Mouse (Mus musculus) limb, embryonic 10.5 days (tissue): ENCODE measurements around the gene Pla2g2e. TPM values are rescaled to one million over a fixed set of nuclear protein-coding genes. Genes with fewer than 3 reads are reported as not detected.
A peak's percentile ranks its signal among the peaks of the same experiment; 100 is the strongest.

Source experiments
- DNase-seq: peaks from one replicate; pipeline ENCODE4 v3.0.0-alpha.2; 2017; ENCODE audit warnings: low spot score
- H3K27ac ChIP-seq: fragments of 300-500 bp; sonication (generic); 2 replicates; pipeline ENCODE4 v1.5.1; 2016; ENCODE audit warnings: mild to moderate bottlenecking
- H3K27me3 ChIP-seq: fragments of 300-500 bp; sonication (generic); 2 replicates; pipeline ENCODE4 v1.6.1; 2016; ENCODE audit warnings: low read depth, mild to moderate bottlenecking; ENCODE audit not compliant: poor library complexity, severe bottlenecking
- H3K36me3 ChIP-seq: fragments of 300-500 bp; sonication (generic); 2 replicates; pipeline ENCODE4 v1.6.1; 2016; ENCODE audit warnings: mild to moderate bottlenecking, moderate library complexity
- H3K4me1 ChIP-seq: fragments of 300-500 bp; sonication (generic); 2 replicates; pipeline ENCODE4 v1.6.1; 2016
- H3K4me3 ChIP-seq: fragments of 300-500 bp; sonication (generic); 2 replicates; pipeline ENCODE4 v1.5.1; 2016; ENCODE audit warnings: mild to moderate bottlenecking, moderate library complexity
- H3K9me3 ChIP-seq: fragments of 300-500 bp; sonication (generic); replicated peaks from 2 replicates; pipeline ENCODE4 v1.6.1; 2016; ENCODE audit warnings: mild to moderate bottlenecking
- WGBS: fragments of 180-500 bp; shearing (Covaris S2); methylation state at CpG from one replicate; pipeline ENCODE4 v1.1.7; 2016; 5-methylcytosine and 5-hydroxymethylcytosine counted together
- polyA plus RNA-seq: library from polyadenylated mRNA; unstranded; fragments of >200 nt; fragmentation: Nextera tagmentation; extraction: Ambion mirVana; gene quantifications from 2 replicates; pipeline ENCODE4 v1.2.1, GENCODE M21; 2016

Gene Pla2g2e
- 0.20 TPM in 1 of 2 replicates, not detected in the other for polyA plus RNA-seq

DNA sequence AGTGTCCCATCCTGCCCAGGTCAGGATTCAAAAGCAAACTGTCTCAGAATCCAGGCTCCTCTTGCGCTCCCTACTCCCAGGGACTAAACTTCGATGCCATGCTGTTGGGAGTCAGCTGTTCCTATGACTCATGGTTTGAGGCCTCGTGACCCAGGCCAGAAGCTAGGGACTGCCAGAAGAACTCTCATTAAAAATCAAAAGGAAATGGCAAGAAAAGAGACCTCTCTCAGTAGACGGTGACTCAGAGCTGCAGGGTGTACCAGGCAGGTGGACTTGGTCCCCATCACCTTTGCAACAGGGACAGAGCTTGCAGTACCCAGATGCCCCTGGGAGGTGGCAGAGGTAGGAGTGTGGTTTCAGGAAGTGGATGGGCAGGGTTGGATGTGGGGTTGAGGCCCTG, at the start of gene Pla2g2e:
Pla2g2e (plus strand) TSS at position 212 of the 400 bp plus-strand sequence.
- Histone ChIP-seq H3K4me1 (peaks cover 34% of the 10 kb centered on the region), H3K27me3 (peaks cover 18% of the 10 kb centered on the region), H3K27ac (peak within 1 kb of the TSS; percentile 5; the same call in 1 of the 2 replicates), H3K36me3 (no peaks in the 10 kb centered on the region), H3K9me3 (no peaks in the 10 kb centered on the region), H3K4me3 (no peak within 1 kb of the TSS)
- DNase-seq, result no peak
- 86% methylated on average over 4 of the region's 4 CpGs for WGBS

DNA sequence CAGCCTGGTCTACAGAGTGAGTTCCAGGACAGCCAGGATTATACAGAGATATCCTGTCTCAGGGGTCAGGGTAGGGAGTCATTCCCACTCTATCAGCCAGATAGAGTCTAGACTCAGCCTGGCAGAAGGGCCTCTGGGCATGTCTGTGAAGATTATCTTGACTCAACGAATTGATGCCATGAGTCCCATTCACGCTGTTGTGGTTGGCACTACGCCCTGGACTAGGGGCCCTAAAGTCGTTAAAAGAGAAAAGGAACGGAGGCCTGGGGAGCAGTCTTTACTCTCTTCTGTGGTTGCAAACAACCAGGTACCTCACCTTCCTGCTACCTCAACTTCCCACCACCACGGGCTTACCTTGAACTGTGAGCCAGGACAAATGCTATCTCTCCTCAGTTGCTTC, 37.9 kb upstream of the Pla2g2e start:
- 88% methylated on average over 6 of the region's 6 CpGs for WGBS
- H3K4me1 ChIP-seq, result no peaks in the 10 kb centered on the region

DNA sequence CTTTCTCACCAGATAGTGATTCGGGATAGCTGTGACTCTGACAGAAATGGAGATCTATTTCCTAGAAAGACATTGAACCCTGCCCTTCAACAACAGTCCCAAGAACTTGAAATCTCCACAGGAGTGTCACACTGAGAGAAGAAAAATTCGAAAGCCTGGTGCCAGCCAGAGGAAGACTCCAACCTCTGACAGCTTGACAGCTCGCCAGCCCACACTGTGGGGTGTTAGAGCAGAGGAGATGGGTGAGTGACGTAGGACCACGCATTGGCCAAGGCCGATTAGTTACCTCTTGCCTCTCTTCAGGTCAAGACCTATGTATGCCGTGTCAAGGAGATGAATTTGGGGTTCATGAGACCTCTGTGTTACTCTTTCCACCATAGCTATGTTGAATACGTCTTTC, 37.0 kb upstream of the Pla2g2e start:
- Histone ChIP-seq H3K4me1 (no peaks in the 10 kb centered on the region), H3K27ac (no peak overlapping the region), H3K36me3 (no peaks in the 10 kb centered on the region), H3K4me3 (no peak overlapping the region), H3K9me3 (no peaks in the 10 kb centered on the region; the same call in 1 of the 2 replicates), H3K27me3 (no peaks in the 10 kb centered on the region)
- no peak for DNase-seq
- WGBS, result 81% methylated on average over 8 of the region's 8 CpGs

More for the DNA sequence above, 37.9 kb upstream of the Pla2g2e start:
- H3K27ac ChIP-seq, result no peak overlapping the region
- H3K9me3 ChIP-seq, result no peaks in the 10 kb centered on the region; the same call in 1 of the 2 replicates
- H3K36me3 ChIP-seq, result no peaks in the 10 kb centered on the region
- DNase-seq, result no peak
- no peak overlapping the region for H3K4me3 ChIP-seq
- H3K27me3 ChIP-seq, result no peaks in the 10 kb centered on the region; the same call in 1 of the 2 replicates

DNA sequence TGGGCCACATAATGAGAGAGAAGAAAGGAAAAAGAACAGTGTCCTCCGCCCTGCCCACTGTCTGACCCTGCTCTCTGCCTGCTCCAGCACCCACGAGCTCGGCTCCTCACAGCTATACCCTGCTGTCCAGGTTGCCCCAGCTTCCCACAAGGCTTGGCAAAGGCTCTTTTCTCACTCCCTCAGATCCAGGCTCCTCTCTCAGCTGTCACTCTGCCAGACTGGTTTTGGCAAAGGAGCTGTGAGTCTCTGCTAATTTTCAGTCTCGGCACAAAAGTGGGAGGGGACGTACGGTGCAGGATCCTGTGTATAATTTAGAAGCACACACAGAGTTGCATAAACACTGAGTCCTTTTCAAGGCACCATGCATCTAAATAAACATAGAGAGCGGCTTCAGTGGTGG, 36.4 kb upstream of the Pla2g2e start:
- Histone ChIP-seq H3K4me1 (no peaks in the 10 kb centered on the region), H3K27ac (no peak overlapping the region), H3K36me3 (no peaks in the 10 kb centered on the region), H3K27me3 (no peaks in the 10 kb centered on the region), H3K9me3 (no peaks in the 10 kb centered on the region; the same call in 1 of the 2 replicates), H3K4me3 (no peak overlapping the region)
- WGBS, result 89% methylated on average over 7 of the region's 7 CpGs
- DNase-seq, result no peak

DNA sequence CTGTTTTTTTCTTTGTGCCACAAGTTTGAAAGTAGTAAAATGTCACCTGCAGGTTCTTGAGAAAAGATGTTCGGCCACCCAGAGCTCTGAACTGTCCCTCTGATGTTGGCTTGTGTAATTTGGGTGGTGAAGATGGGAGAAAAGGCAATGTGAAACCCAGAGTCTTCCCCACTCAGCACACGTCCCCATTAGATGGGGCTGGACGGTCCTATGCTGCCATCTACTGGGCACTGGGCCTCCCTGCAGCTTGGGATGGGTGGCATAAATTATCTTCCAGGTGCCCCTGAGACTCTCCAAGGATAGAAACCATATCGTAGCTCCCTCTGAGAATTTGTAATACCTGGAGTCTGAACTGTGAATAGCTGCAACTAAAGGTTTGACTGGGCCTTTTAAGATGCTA, 26.3 kb upstream of the Pla2g2e start:
- 7% methylated on average over 4 of the region's 4 CpGs for WGBS
- Histone ChIP-seq H3K27ac (no peak overlapping the region), H3K36me3 (no peaks in the 10 kb centered on the region), H3K4me3 (no peak overlapping the region), H3K27me3 (no peaks in the 10 kb centered on the region), H3K4me1 (no peaks in the 10 kb centered on the region), H3K9me3 (no peaks in the 10 kb centered on the region)
- peak; percentile 85 for DNase-seq

DNA sequence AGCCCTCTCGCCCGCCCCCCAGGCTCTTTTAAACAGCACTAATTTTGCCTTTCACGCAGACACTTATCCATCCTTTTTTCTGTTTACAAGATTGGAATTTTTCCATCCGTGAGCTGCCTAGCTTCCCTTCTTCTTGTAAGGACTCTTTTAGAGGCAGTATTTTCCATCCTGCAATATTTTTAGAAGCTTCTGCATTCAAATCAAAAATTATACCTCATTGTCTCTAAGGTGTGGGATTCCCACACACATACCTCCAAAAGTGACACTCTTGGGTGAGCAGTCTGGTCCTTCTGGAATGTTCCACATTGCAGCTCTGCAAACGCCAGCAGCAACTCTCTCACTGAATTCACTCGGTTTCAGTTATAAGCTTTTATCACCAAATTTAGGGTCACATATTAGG, 24.8 kb upstream of the Pla2g2e start:
- no peak for DNase-seq
- Histone ChIP-seq H3K4me3 (no peak overlapping the region), H3K4me1 (no peaks in the 10 kb centered on the region), H3K27me3 (no peaks in the 10 kb centered on the region), H3K9me3 (no peaks in the 10 kb centered on the region), H3K36me3 (no peaks in the 10 kb centered on the region), H3K27ac (no peak overlapping the region)
- 84% methylated on average over 6 of the region's 6 CpGs for WGBS

DNA sequence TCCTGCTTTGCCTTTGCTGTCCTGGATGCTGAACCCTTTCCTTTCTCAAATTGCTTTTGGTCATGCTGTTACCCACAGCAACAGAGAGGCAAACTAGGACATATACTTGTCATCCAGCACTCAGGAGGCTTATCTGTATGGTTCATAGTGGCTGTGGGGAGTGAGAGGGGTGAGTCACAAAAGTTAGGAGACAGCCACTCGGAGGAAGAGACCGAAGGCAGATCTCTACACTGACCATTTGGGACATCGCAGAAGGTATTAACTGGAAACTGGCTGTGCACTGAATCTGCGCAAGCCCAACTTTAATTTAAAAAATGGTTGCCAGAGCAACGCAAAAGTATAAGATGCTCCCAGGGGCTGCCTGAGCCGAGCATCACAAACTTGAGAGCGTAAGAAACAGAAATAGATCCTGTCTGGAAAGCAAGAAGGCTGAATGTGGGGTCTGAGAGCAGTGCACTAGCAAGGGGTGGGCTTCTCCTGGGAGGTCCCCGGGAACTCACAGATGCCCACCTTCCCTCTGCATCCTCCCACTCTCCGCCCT, 22.6 kb upstream of the Pla2g2e start:
- Histone ChIP-seq H3K27ac (no peak overlapping the region), H3K27me3 (0 out of 2 replicates have a peak, but pooled peaks cover 3% of the 10 kb centered on the region), H3K9me3 (no peaks in the 10 kb centered on the region), H3K36me3 (no peaks in the 10 kb centered on the region), H3K4me1 (peaks cover 11% of the 10 kb centered on the region), H3K4me3 (no peak overlapping the region)
- WGBS, result 86% methylated on average over 9 of the region's 9 CpGs
- no peak for DNase-seq

DNA sequence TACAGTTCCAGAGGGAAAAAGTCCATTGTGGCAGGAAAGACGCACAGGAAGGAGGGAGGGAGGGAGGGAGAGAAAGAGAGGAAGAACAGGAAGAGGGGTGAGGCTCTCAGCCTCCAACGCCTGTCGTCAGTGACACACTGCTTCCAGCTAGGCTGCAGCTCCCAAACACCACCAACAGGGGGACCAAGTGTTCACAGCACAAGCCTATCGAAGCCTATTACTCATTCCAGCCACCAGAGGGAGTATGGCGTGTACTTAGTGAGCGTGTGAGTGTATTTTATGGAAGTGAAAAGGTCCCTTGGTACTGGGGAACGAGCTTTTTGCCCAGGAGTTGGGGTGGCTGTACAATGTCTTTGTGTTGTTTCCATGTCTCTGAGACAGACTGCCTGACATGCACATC, 21.3 kb upstream of the Pla2g2e start:
- H3K4me1 ChIP-seq, result peaks cover 13% of the 10 kb centered on the region
- WGBS, result 36% methylated on average over 7 of the region's 7 CpGs
- peak; percentile 78 for DNase-seq
- H3K27me3 ChIP-seq, result 0 out of 2 replicates have a peak, but pooled peaks cover 10% of the 10 kb centered on the region
- H3K36me3 ChIP-seq, result no peaks in the 10 kb centered on the region
- no peaks in the 10 kb centered on the region for H3K9me3 ChIP-seq
- H3K27ac ChIP-seq, result no peak overlapping the region
- no peak overlapping the region for H3K4me3 ChIP-seq

DNA sequence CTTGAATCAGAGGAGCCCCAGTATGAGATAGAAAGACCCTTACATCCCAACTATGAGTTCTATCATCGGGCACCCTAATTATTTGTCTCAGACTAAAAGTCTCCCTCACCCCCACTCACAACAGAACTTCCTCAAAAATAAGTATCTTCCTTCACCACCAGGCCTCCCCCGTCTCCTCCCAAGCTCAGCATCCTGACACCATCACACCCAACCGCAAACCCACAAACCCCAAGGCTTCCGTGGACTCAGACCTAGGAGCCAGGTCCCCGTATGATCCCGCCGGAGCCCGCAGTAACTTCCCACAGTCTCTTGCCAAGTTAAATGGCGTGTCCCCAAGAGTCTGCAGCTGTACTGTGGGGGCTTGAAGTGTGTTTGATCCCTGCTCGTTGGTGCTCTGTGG, 20.2 kb upstream of the Pla2g2e start:
- 0 out of 2 replicates have a peak, but pooled peaks cover 11% of the 10 kb centered on the region for H3K27me3 ChIP-seq
- H3K9me3 ChIP-seq, result no peaks in the 10 kb centered on the region
- DNase-seq, result no peak
- no peak overlapping the region for H3K27ac ChIP-seq
- H3K4me1 ChIP-seq, result peaks cover 13% of the 10 kb centered on the region
- H3K4me3 ChIP-seq, result no peak overlapping the region
- 94% methylated on average over 10 of the region's 10 CpGs for WGBS
- H3K36me3 ChIP-seq, result no peaks in the 10 kb centered on the region

DNA sequence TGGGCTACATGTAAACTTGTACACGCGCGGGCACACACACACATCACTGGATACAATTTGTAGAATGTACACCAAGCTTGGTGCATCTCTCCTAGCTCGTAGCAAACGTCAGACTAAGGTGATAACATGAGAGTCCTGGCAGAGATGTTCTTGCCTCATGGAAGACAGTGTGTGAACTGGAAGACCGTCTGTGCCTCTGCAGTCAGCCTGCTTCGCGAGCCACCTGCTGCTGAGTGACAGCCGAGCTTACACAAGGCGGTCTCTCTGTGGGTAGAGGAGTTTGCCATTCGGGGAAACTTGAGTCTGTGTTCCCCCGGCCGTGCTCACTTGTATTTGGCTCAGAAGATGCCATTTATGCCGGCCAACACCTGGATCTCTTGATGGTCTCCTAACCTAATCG, 19.3 kb upstream of the Pla2g2e start:
- Histone ChIP-seq H3K4me1 (peaks cover 13% of the 10 kb centered on the region), H3K36me3 (no peaks in the 10 kb centered on the region), H3K9me3 (no peaks in the 10 kb centered on the region), H3K4me3 (no peak overlapping the region), H3K27me3 (0 out of 2 replicates have a peak, but pooled peaks cover 11% of the 10 kb centered on the region), H3K27ac (no peak overlapping the region)
- 88% methylated on average over 15 of the region's 15 CpGs for WGBS
- no peak for DNase-seq

DNA sequence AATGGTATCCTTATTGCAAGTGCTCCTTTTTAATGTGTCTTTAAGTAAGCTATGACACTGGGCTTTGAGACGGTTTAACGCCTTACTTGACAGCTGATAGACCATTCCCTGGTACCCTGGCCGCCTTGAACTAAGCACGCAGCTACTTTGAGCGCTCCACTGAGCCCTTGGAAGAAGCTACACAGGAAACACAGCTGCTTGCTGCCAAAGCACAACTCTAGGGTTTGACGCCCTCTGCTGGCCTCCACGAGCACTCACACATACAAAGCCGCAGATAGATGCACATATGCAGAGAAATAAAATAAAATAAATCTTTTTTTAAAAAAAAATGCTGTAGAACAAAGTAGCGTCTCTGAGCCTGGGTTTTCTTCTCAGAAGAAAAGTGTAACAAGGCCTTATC, 18.5 kb upstream of the Pla2g2e start:
- DNase-seq, result peak; percentile 59
- H3K27ac ChIP-seq, result no peak overlapping the region
- no peaks in the 10 kb centered on the region for H3K9me3 ChIP-seq
- H3K36me3 ChIP-seq, result no peaks in the 10 kb centered on the region
- H3K4me1 ChIP-seq, result peaks cover 13% of the 10 kb centered on the region
- peak overlapping the region; percentile 41 for H3K4me3 ChIP-seq
- WGBS, result 20% methylated on average over 9 of the region's 9 CpGs
- H3K27me3 ChIP-seq, result 0 out of 2 replicates have a peak, but pooled peaks cover 11% of the 10 kb centered on the region

DNA sequence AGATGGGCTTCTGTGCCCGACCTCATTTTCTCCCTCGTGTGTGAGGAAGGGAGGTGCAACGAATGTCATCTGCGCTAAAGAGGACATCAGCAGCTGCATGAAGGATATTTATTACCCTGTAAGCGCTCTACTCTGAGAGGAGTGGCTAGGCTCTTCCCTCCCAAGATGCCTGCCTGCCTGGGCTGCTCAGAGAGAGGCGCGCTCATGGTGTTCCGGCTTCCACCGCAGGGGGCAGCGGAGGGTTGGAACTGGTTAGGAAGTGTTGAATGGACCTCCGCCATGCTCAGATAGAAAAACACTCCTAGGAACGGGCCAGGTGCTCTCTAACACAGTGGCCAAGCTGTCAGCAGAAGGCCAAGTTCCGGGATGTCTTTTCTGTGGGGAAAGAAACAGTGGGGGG, 18.0 kb upstream of the Pla2g2e start:
- Histone ChIP-seq H3K27ac (0 out of 2 replicates have a peak overlapping the region, but pooled peaks have one; percentile 25), H3K27me3 (0 out of 2 replicates have a peak, but pooled peaks cover 11% of the 10 kb centered on the region), H3K4me3 (peak overlapping the region; percentile 41), H3K4me1 (peaks cover 16% of the 10 kb centered on the region), H3K9me3 (no peaks in the 10 kb centered on the region), H3K36me3 (no peaks in the 10 kb centered on the region)
- DNase-seq, result peak; percentile 86
- 5% methylated on average over 13 of the region's 13 CpGs for WGBS

DNA sequence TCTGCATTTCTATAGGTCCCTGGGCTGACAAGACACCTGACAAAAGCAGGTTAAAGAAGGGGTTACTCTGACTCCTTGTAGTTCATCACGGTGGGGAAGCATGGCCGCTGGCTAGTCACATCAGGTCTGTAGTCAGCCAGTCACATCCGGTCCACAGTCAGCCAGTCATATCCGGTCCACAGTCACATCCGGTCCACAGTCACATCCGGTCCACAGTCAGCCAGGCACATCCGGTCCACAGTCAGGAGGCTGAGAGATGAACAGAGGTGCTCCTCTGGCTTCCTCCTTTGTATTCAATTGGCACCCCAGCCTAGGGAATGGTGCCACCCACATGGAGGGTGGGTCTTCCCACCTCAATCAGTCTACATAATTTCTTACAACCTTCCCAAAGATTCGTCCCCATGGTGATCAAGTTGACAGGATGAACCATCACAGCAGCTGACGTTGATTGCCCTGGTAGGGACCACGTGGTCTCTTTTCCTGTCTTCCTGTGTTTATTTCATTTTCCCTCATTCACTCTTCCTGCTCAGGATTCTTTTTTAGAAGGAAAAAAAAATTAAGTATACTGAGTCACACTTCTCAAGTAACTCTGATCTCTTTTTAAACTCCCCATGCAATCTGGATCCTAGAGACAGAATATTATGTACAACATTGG, 14.3 kb upstream of the Pla2g2e start, which contains the start of gene Pla2g5:
Pla2g5 (minus strand) TSS at position 139 of the 655 bp plus-strand sequence.
- Histone ChIP-seq H3K4me1 (peaks cover 19% of the 10 kb centered on the region), H3K9me3 (no peaks in the 10 kb centered on the region), H3K27me3 (0 out of 2 replicates have a peak, but pooled peaks cover 11% of the 10 kb centered on the region), H3K36me3 (no peaks in the 10 kb centered on the region), H3K27ac (no peak within 1 kb of the TSS), H3K4me3 (no peak within 1 kb of the TSS)
- 78% methylated on average over 10 of the region's 10 CpGs for whole genome bisulfite sequencing
- no peak for DNase-seq
